Mouse (Mus musculus) heart, postnatal 0 days (tissue): ENCODE measurements around the gene Gm4924. TPM values are rescaled to one million over a fixed set of nuclear protein-coding genes. Genes with fewer than 3 reads are reported as not detected.
A peak's percentile ranks its signal among the peaks of the same experiment; 100 is the strongest.

Experiments
- ATAC-seq: fragments of 200-750 bp; cut with Nextera tagmentation; 2 replicates; pipeline ENCODE4 v1.8.0; 2017; ENCODE audit warnings: low read depth, moderate number of reproducible peaks, moderate library complexity; ENCODE audit not compliant: insufficient read depth
- DNase-seq: peaks from one replicate; pipeline ENCODE4 v3.0.0-alpha.2; 2016; ENCODE audit warnings: low spot score
- H3K27ac ChIP-seq: fragments of 300-500 bp; sonication (generic); 2 replicates; pipeline ENCODE4 v1.5.1; 2014; ENCODE audit warnings: low read depth, mild to moderate bottlenecking
- H3K27me3 ChIP-seq: fragments of 300-500 bp; sonication (generic); 2 replicates; pipeline ENCODE4 v1.6.1; 2014; ENCODE audit warnings: low read length, mixed read lengths; ENCODE audit not compliant: control insufficient read depth, insufficient read depth
- H3K36me3 ChIP-seq: fragments of 300-500 bp; sonication (generic); replicated peaks from 2 replicates; pipeline ENCODE4 v1.6.1; 2014; ENCODE audit warnings: low read length, mixed read lengths; ENCODE audit not compliant: control insufficient read depth, insufficient read depth
- H3K4me1 ChIP-seq: fragments of 300-500 bp; sonication (generic); 2 replicates; pipeline ENCODE4 v1.6.1; 2014; ENCODE audit warnings: antibody characterized with exemption; ENCODE audit not compliant: control insufficient read depth, insufficient read depth
- H3K4me2 ChIP-seq: fragments of 300-500 bp; sonication (generic); 2 replicates; pipeline ENCODE4 v1.6.1; 2014; ENCODE audit warnings: low read depth, mild to moderate bottlenecking, low read length, moderate library complexity
- H3K4me3 ChIP-seq: fragments of 300-500 bp; sonication (generic); 2 replicates; pipeline ENCODE4 v1.5.1; 2014; ENCODE audit warnings: low read depth, low read length
- H3K9ac ChIP-seq: fragments of 300-500 bp; sonication (generic); replicated peaks from 2 replicates; pipeline ENCODE4 v1.6.1; 2014; ENCODE audit warnings: low read depth, low read length, mixed read lengths
- H3K9me3 ChIP-seq: fragments of 300-500 bp; sonication (generic); replicated peaks from 2 replicates; pipeline ENCODE4 v1.6.1; 2016; ENCODE audit warnings: low read length; ENCODE audit not compliant: control insufficient read depth
- CTCF ChIP-seq: IDR thresholded peaks from 2 replicates; pipeline ENCODE4 v1.5.1; 2016; ENCODE audit warnings: antibody characterized with exemption, control low read depth, low read depth
- EP300 ChIP-seq: IDR thresholded peaks from 2 replicates; pipeline ENCODE4 v1.6.1; 2016; ENCODE audit warnings: antibody characterized with exemption, low read depth
- WGBS: fragments of 180-500 bp; shearing (Covaris S2); extraction: QIAGEN DNeasy Blood & Tissue Kit; methylation state at CpG from one replicate; pipeline ENCODE4 v1.1.7; 2014; 5-methylcytosine and 5-hydroxymethylcytosine counted together
- polyA plus RNA-seq: library from polyadenylated mRNA; unstranded; fragments of >200 nt; fragmentation: Nextera tagmentation; extraction: Ambion mirVana; gene quantifications from 2 replicates; pipeline ENCODE4 v1.2.1, GENCODE M21; 2015
- total RNA-seq: library from RNA; depleted of rRNA; stranded (reverse); fragments of >200 nt; gene quantifications from 2 replicates; pipeline ENCODE4 v1.2.3, GENCODE M21; 2014; ENCODE audit warnings: low replicate concordance; rRNA removed

Gene Gm4924
- 1.8 TPM in 1 of 2 replicates, not detected in the other for total RNA-seq
- 5.2 and 5.8 TPM in 2 replicates for polyA plus RNA-seq

DNA sequence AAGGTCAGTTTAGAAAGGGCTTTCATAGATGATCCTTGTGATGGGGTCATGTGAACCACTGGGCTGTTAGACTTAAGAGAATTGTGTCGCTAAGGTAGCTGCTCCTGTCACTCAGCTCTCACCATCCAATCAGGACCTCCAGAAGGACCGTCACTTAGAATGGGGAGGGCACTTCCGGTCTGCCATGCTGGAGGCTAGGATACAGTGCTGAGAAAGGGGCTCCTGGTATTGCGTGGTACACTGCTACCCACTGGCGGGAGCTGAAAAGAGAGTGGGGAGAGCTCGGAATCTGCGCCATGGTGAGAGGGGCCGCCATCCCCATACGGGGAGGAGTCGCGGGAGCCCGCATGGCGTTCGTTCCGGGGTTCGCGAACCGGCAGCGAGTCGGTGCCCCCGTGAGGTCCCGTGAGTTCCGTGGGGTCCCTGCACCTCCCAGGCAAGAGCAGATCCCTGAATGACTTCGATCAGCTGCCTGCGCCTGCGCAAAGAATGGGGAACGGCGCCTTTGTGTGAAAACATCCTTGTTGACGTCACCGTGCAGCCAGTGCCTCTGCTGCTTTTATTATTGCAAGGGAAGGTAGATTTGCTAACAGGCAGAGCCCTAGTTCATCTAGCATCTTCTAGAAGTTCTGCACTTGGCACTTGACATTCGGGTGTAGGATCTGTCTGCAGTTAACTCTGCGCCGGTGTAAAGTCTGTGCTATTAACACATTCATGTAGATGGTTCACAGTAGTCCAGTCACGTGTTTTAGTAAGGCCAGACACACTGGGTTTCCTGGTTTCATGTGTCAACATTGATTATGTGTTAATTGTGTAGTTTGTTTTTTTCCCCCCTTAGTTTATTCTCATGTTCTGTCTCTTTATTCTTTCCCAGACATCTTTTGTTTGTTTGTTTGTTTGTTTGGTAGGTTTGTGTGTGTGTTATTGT is at the start of gene Gm4924:
Gene Gm4924, plus strand, starts transcription at position 173 of the 928 bp plus-strand sequence.
- Histone ChIP-seq H3K27ac (peak within 1 kb of the TSS; percentile 81), H3K4me1 (no peaks in the 10 kb centered on the region), H3K4me2 (peak within 1 kb of the TSS; percentile 64), H3K4me3 (peak within 1 kb of the TSS; percentile 65), H3K36me3 (no peaks in the 10 kb centered on the region), H3K9ac (peak within 1 kb of the TSS; percentile 72), H3K9me3 (no peaks in the 10 kb centered on the region), H3K27me3 (no peaks in the 10 kb centered on the region)
- 4% methylated on average over 34 of the region's 34 CpGs for WGBS
- DNase-seq (peak; percentile 87), ATAC-seq (peak; percentile 98)
- TF ChIP-seq CTCF: no peak
- no peak for TF ChIP-seq EP300

DNA sequence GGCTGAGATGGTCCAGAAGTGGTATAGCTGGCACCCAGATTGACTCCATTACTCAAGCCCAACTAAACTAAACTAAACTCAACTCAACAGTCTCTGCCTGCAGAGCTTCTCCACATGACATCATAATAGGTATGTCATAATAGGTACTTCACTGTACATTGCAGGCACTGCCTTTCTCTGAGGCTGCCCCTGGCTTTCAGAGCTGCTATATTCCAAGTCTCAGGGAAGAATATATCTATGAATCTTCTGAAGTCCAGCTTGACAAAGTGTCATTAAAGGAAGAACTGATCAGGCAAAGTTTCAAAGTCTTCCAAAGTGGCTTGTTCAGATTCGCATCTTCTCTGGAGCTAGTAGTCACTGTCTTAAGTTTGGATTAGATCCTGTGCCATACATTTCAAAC is 37.6 kb upstream of the Gm4924 start, which contains the start of gene 4932415D10Rik:
Gene 4932415D10Rik, minus strand, starts transcription at position 101 of the 400 bp plus-strand sequence.
- no peak within 1 kb of the TSS for H3K4me3 ChIP-seq
- no peaks in the 10 kb centered on the region for H3K36me3 ChIP-seq
- TF ChIP-seq CTCF: no peak
- TF ChIP-seq EP300: no peak
- DNase-seq (no peak), ATAC-seq (no peak)
- no peaks in the 10 kb centered on the region for H3K9me3 ChIP-seq
- H3K4me1 ChIP-seq: no peaks in the 10 kb centered on the region
- H3K4me2 ChIP-seq: no peak within 1 kb of the TSS
- no peak within 1 kb of the TSS for H3K27ac ChIP-seq
- no peak within 1 kb of the TSS for H3K9ac ChIP-seq
- H3K27me3 ChIP-seq: no peaks in the 10 kb centered on the region
- 84% methylated on average over 1 of the region's 1 CpGs for WGBS

DNA sequence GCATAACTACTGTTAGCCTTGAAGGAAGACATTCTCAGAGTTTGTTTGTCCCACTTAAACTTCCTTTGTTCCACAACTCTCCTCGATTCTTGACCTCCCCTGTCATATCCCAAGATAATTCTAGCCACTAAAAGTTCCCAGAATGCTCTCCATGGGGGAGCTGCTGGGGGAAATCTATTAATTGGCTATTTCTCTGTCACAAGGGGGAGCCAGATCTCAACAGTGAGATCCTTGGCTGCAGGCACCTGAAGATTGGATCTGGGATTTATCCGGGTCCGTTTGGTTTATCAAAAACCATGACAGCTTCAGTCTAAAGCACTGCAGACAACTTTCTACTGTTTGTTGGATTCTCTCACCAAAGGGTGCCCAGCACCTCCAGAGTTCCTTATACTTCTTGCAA is 33.9 kb upstream of the Gm4924 start:
- H3K36me3 ChIP-seq: no peaks in the 10 kb centered on the region
- no peak for ATAC-seq
- H3K27me3 ChIP-seq: no peaks in the 10 kb centered on the region
- H3K9me3 ChIP-seq: no peaks in the 10 kb centered on the region; the same call in 1 of the 2 replicates
- no peak overlapping the region for H3K9ac ChIP-seq
- TF ChIP-seq EP300 (no peak), CTCF (no peak)
- DNase-seq: no peak
- no peak overlapping the region for H3K4me3 ChIP-seq
- no peak overlapping the region for H3K27ac ChIP-seq
- no peaks in the 10 kb centered on the region for H3K4me1 ChIP-seq
- WGBS: 43% methylated on average over 3 of the region's 3 CpGs
- no peak overlapping the region for H3K4me2 ChIP-seq

- Histone ChIP-seq H3K27me3 (no peaks in the 10 kb centered on the region), H3K27ac (no peak overlapping the region), H3K4me1 (no peaks in the 10 kb centered on the region), H3K9me3 (no peaks in the 10 kb centered on the region), H3K4me3 (no peak overlapping the region), H3K4me2 (no peak overlapping the region), H3K36me3 (no peaks in the 10 kb centered on the region), H3K9ac (no peak overlapping the region)
- ATAC-seq (no peak), DNase-seq (no peak)
- WGBS: 66% methylated on average over 5 of the region's 5 CpGs
- no peak for TF ChIP-seq EP300
- TF ChIP-seq CTCF: no peak
Measured at GRCm38 (mm10) chr10:82329826-82330225, 24.2 kb upstream of the Gm4924 start.

- H3K4me1 ChIP-seq: no peaks in the 10 kb centered on the region
- no peak overlapping the region for H3K9ac ChIP-seq
- 94% methylated on average over 4 of the region's 4 CpGs for WGBS
- TF ChIP-seq CTCF (no peak), EP300 (no peak)
- H3K27me3 ChIP-seq: no peaks in the 10 kb centered on the region
- no peak overlapping the region for H3K27ac ChIP-seq
- no peak overlapping the region for H3K4me3 ChIP-seq
- no peaks in the 10 kb centered on the region for H3K36me3 ChIP-seq
- ATAC-seq: no peak
- no peak for DNase-seq
- no peak overlapping the region for H3K4me2 ChIP-seq
- H3K9me3 ChIP-seq: no peaks in the 10 kb centered on the region
Measured at GRCm38 (mm10) chr10:82355401-82355800, 1.3 kb downstream of the Gm4924 start.
